Mouse (Mus musculus): ENCODE results near the gene Ctnnd2.

Ctnnd2 gene

GRCm38 (mm10) chr15:30986890-30987289 lies 814.5 kb downstream of the Ctnnd2 start:
- no peak for DNase-seq (ENCODE audit: low read depth, low spot score)

- DNase-seq (ENCODE audit: low read depth, low spot score), result no peak
Measured at GRCm38 (mm10) chr15:30990421-30991252, 818.2 kb downstream of the Ctnnd2 start.

GRCm38 (mm10) chr15:30992357-30992756 lies 820.0 kb downstream of the Ctnnd2 start:
- no peak for DNase-seq (ENCODE audit: low read depth, low spot score)

GRCm38 (mm10) chr15:30992901-30993300 lies 820.5 kb downstream of the Ctnnd2 start:
- DNase-seq (ENCODE audit: low read depth, low spot score), result no peak

- no peak for DNase-seq (ENCODE audit: low read depth, low spot score)
Measured at GRCm38 (mm10) chr15:30995346-30995745, 823.0 kb downstream of the Ctnnd2 start.

GRCm38 (mm10) chr15:31004468-31004867 lies 832.1 kb downstream of the Ctnnd2 start:
- no peak for DNase-seq (ENCODE audit: low read depth, low spot score)

GRCm38 (mm10) chr15:31004976-31005375 lies 832.6 kb downstream of the Ctnnd2 start:
- DNase-seq (ENCODE audit: low read depth, low spot score), result no peak

GRCm38 (mm10) chr15:31006050-31006824 lies 833.8 kb downstream of the Ctnnd2 start:
- no peak for DNase-seq (ENCODE audit: low read depth, low spot score)

- no peak for DNase-seq (ENCODE audit: low read depth, low spot score)
Measured at GRCm38 (mm10) chr15:31006825-31007157, 834.4 kb downstream of the Ctnnd2 start.

GRCm38 (mm10) chr15:31008594-31008993 lies 836.2 kb downstream of the Ctnnd2 start:
- no peak for DNase-seq (ENCODE audit: low read depth, low spot score)

- DNase-seq (ENCODE audit: low read depth, low spot score), result no peak
Measured at GRCm38 (mm10) chr15:31020769-31021168, 848.4 kb downstream of the Ctnnd2 start.

GRCm38 (mm10) chr15:31022012-31022411 lies 849.6 kb downstream of the Ctnnd2 start:
- no peak for DNase-seq (ENCODE audit: low read depth, low spot score)

- no peak for DNase-seq (ENCODE audit: low read depth, low spot score)
Measured at GRCm38 (mm10) chr15:31022497-31022896, 850.1 kb downstream of the Ctnnd2 start.

GRCm38 (mm10) chr15:31023766-31024165 lies 851.4 kb downstream of the Ctnnd2 start:
- DNase-seq (ENCODE audit: low read depth, low spot score), result no peak

GRCm38 (mm10) chr15:31027448-31028230 lies 855.2 kb downstream of the Ctnnd2 start:
- DNase-seq (ENCODE audit: low read depth, low spot score), result no peak

- no peak for DNase-seq (ENCODE audit: low read depth, low spot score)
Measured at GRCm38 (mm10) chr15:31044983-31045382, 872.6 kb downstream of the Ctnnd2 start.

GRCm38 (mm10) chr15:31051496-31051895 lies 879.1 kb downstream of the Ctnnd2 start:
- no peak for DNase-seq (ENCODE audit: low read depth, low spot score)

- no peak for DNase-seq (ENCODE audit: low read depth, low spot score)
Measured at GRCm38 (mm10) chr15:31056145-31056544, 883.8 kb downstream of the Ctnnd2 start.

- no peak for DNase-seq (ENCODE audit: low read depth, low spot score)
Measured at GRCm38 (mm10) chr15:31058315-31058714, 885.9 kb downstream of the Ctnnd2 start.

- no peak for DNase-seq (ENCODE audit: low read depth, low spot score)
Measured at GRCm38 (mm10) chr15:31063734-31064133, 891.3 kb downstream of the Ctnnd2 start.

GRCm38 (mm10) chr15:31068127-31068526 lies 895.7 kb downstream of the Ctnnd2 start:
- DNase-seq (ENCODE audit: low read depth, low spot score), result no peak

GRCm38 (mm10) chr15:31070311-31070710 lies 897.9 kb downstream of the Ctnnd2 start:
- no peak for DNase-seq (ENCODE audit: low read depth, low spot score)

Measured in CD4-positive helper T cell, adult 2 months (primary cell).